Mouse (Mus musculus): ENCODE measurements around the gene Ubiad1. TPM values are rescaled to one million over a fixed set of nuclear protein-coding genes. Genes with fewer than 3 reads are reported as not detected.

Gene Ubiad1
- polyA plus RNA-seq, 1 experiment from 2014 or later, result 19.2 TPM

- Histone ChIP-seq H3K4me3 (ENCODE audit: low read depth, low read length) (no peak overlapping the region), H3K4me1 (ENCODE audit: insufficient read depth) (no peaks in the 10 kb centered on the region), H3K27ac (ENCODE audit: low read depth) (no peak overlapping the region), H3K9me3 (ENCODE audit: low read depth, low read length) (no peaks in the 10 kb centered on the region), H3K36me3 (ENCODE audit: insufficient read depth) (no peaks in the 10 kb centered on the region), H3K27me3 (ENCODE audit: insufficient read depth, low read length) (no peaks in the 10 kb centered on the region), H3K9ac (no peak overlapping the region), H3K4me2 (no peak overlapping the region)
- DNase-seq, result no peak
- no peak for TF ChIP-seq CTCF (IDR thresholded peaks at IDR 0.05; ENCODE audit: low read depth)
- 36% methylated on average over 7 of the region's 7 CpGs for WGBS
- ATAC-seq (ENCODE audit: insufficient read depth), result no peak
These were observed 54.9 kb downstream of the Ubiad1 start for GRCm38 (mm10) chr4:148389635-148390034.

- Histone ChIP-seq H3K4me3 (ENCODE audit: low read depth, low read length) (no peak overlapping the region), H3K4me2 (no peak overlapping the region), H3K9me3 (ENCODE audit: low read depth, low read length) (no peaks in the 10 kb centered on the region), H3K27ac (ENCODE audit: low read depth) (no peak overlapping the region), H3K36me3 (ENCODE audit: insufficient read depth) (no peaks in the 10 kb centered on the region), H3K4me1 (ENCODE audit: insufficient read depth) (no peaks in the 10 kb centered on the region), H3K9ac (no peak overlapping the region), H3K27me3 (ENCODE audit: insufficient read depth, low read length) (no peaks in the 10 kb centered on the region)
- ATAC-seq (ENCODE audit: insufficient read depth) (no peak), DNase-seq (peak; percentile 27)
- peak; percentile 38 for TF ChIP-seq CTCF (IDR thresholded peaks at IDR 0.05; ENCODE audit: low read depth)
- WGBS, result 62% methylated on average over 6 of the region's 6 CpGs
These were observed 55.5 kb downstream of the Ubiad1 start for GRCm38 (mm10) chr4:148389047-148389446.

- DNase-seq (no peak), ATAC-seq (ENCODE audit: insufficient read depth) (no peak)
- H3K4me1 ChIP-seq (ENCODE audit: insufficient read depth), result no peaks in the 10 kb centered on the region
These were observed 59.3 kb downstream of the Ubiad1 start for GRCm38 (mm10) chr4:148385269-148385668.

More at GRCm38 (mm10) chr4:148385269-148385668, 59.3 kb downstream of the Ubiad1 start:
- Histone ChIP-seq H3K4me2 (no peak overlapping the region), H3K27ac (ENCODE audit: low read depth) (no peak overlapping the region), H3K27me3 (ENCODE audit: insufficient read depth, low read length) (no peaks in the 10 kb centered on the region), H3K9me3 (ENCODE audit: low read depth, low read length) (no peaks in the 10 kb centered on the region), H3K9ac (no peak overlapping the region), H3K4me3 (ENCODE audit: low read depth, low read length) (no peak overlapping the region), H3K36me3 (ENCODE audit: insufficient read depth) (no peaks in the 10 kb centered on the region)
- no peak for TF ChIP-seq CTCF (IDR thresholded peaks at IDR 0.05; ENCODE audit: low read depth)
- 69% methylated on average over 7 of the region's 7 CpGs for WGBS

Other genes with a start within 250 kb of the Ubiad1 start
- gene Disp3, start 156.8 kb downstream of the Ubiad1 start, polyA plus RNA-seq (2014; fragmentation: Nextera tagmentation; extraction: Ambion mirVana), result 0.18 TPM in 2 replicates
- 21.3 and 23.5 TPM in 2 replicates for gene Mtor, start 3.8 kb upstream of the Ubiad1 start, polyA plus RNA-seq (2014; fragmentation: Nextera tagmentation; extraction: Ambion mirVana)
- 0.75 and 1.3 TPM in 2 replicates for gene Angptl7, start 55.7 kb upstream of the Ubiad1 start, polyA plus RNA-seq (2014; fragmentation: Nextera tagmentation; extraction: Ambion mirVana)
- 104 and 105 TPM in 2 replicates for gene Exosc10, start 113.7 kb upstream of the Ubiad1 start, polyA plus RNA-seq (2014; fragmentation: Nextera tagmentation; extraction: Ambion mirVana)
- gene Srm, start 146.7 kb upstream of the Ubiad1 start, polyA plus RNA-seq (2014; fragmentation: Nextera tagmentation; extraction: Ambion mirVana), result 244 and 279 TPM in 2 replicates
- 0.27 and 0.39 TPM in 2 replicates for gene Masp2, start 157.8 kb upstream of the Ubiad1 start, polyA plus RNA-seq (2014; fragmentation: Nextera tagmentation; extraction: Ambion mirVana)
- gene Tardbp, start 182.2 kb upstream of the Ubiad1 start, polyA plus RNA-seq (2014; fragmentation: Nextera tagmentation; extraction: Ambion mirVana), result 172 and 186 TPM in 2 replicates
- not detected in 2 replicates for gene Gm572, start 198.5 kb upstream of the Ubiad1 start, polyA plus RNA-seq (2014; fragmentation: Nextera tagmentation; extraction: Ambion mirVana)

Data from lung, embryonic 14.5 days (tissue).